Mouse (Mus musculus) CH12.LX (cell line): ENCODE data around the gene Ppp2r1a. TPM values are rescaled to one million over a fixed set of nuclear protein-coding genes. Genes with fewer than 3 reads are reported as not detected.

Experiments
- DNase-seq: peaks from one replicate; pipeline ENCODE4 v3.0.0-alpha.2; 2013; ENCODE audit errors: extremely low read depth
- H3K27ac ChIP-seq: 2 replicates; pipeline ENCODE4 v1.5.1; 2012; ENCODE audit warnings: low read depth, mild to moderate bottlenecking, control low read depth, moderate library complexity; ENCODE audit not compliant: insufficient read depth
- H3K27me3 ChIP-seq: replicated peaks from 2 replicates; pipeline ENCODE3; 2012; ENCODE audit warnings: inconsistent platforms
- H3K36me3 ChIP-seq, 2 experiments: replicated peaks in 1 of 2; 2 replicates each; pipeline versions ENCODE3 to v1.6.1; 2012; ENCODE audit warnings: inconsistent platforms in 1 of 2, low read length in 1 of 2, mild to moderate bottlenecking in 1 of 2, mixed read lengths in 1 of 2, moderate library complexity in 1 of 2; ENCODE audit not compliant: control insufficient read depth in 1 of 2, insufficient read depth in 1 of 2
- H3K4me1 ChIP-seq, 2 experiments: 2 replicates each; pipeline ENCODE4 v1.6.1; 2012; ENCODE audit warnings: inconsistent platforms in 1 of 2, moderate library complexity in 1 of 2; ENCODE audit not compliant: insufficient read depth in 2 of 2, control insufficient read depth in 1 of 2
- H3K4me2 ChIP-seq: 2 replicates; pipeline ENCODE4 v1.6.1; 2012; ENCODE audit warnings: low read depth, mild to moderate bottlenecking, control low read depth; ENCODE audit not compliant: poor library complexity, insufficient read depth, severe bottlenecking
- H3K4me3 ChIP-seq, 3 experiments: fragments of 150-350 bp in 1 of 3; sonication (generic) in 1 of 3; replicated peaks in 1 of 3; 2 replicates each; pipeline versions ENCODE3 to v1.5.1; 2011 to 2012; ENCODE audit warnings: low read depth in 2 of 3, low read length in 2 of 3, mild to moderate bottlenecking in 2 of 3, moderate library complexity in 2 of 3, control low read depth in 1 of 3, improper control_type of control experiment in 1 of 3, inconsistent platforms in 1 of 3, mixed read lengths in 1 of 3; ENCODE audit not compliant: poor library complexity in 1 of 3
- H3K79me2 ChIP-seq: replicated peaks from 2 replicates; pipeline ENCODE4 v1.6.1; 2012; ENCODE audit warnings: mild to moderate bottlenecking, moderate library complexity; ENCODE audit not compliant: control insufficient read depth, poor library complexity, insufficient read depth, severe bottlenecking; ENCODE audit errors: extremely low read depth
- H3K9ac ChIP-seq: 2 replicates; pipeline ENCODE4 v1.6.1; 2012; ENCODE audit warnings: low read depth, mild to moderate bottlenecking, control low read depth, moderate library complexity; ENCODE audit not compliant: insufficient read depth
- H3K9me3 ChIP-seq: replicated peaks from 2 replicates; pipeline ENCODE3; 2012; ENCODE audit warnings: low read length, inconsistent platforms, mixed read lengths
- CHD2 ChIP-seq: IDR thresholded peaks from 2 replicates; pipeline ENCODE4 v1.6.1; 2011; ENCODE audit warnings: low read length, improper control_type of control experiment
- CTCF ChIP-seq, 2 experiments: IDR thresholded peaks in 1 of 2; conservative IDR thresholded peaks in 1 of 2; 2 replicates each; pipeline ENCODE4 v1.5.1; 2011 to 2012; ENCODE audit warnings: low read depth in 2 of 2, low read length in 2 of 2, improper control_type of control experiment in 1 of 2, inconsistent platforms in 1 of 2, mild to moderate bottlenecking in 1 of 2, moderate library complexity in 1 of 2
- E2F4 ChIP-seq: IDR thresholded peaks from 2 replicates; pipeline ENCODE4 v1.6.1; 2011; ENCODE audit warnings: low read depth, low read length, improper control_type of control experiment; ENCODE audit not compliant: insufficient replicate concordance
- ELF1 ChIP-seq: IDR thresholded peaks from 2 replicates; pipeline ENCODE4 v1.6.1; 2014; ENCODE audit warnings: low read depth, mild to moderate bottlenecking, inconsistent platforms, low read length, improper control_type of control experiment
- EP300 ChIP-seq: IDR thresholded peaks from 2 replicates; pipeline ENCODE4 v1.6.1; 2011; ENCODE audit warnings: low read length, improper control_type of control experiment
- GABPA ChIP-seq: IDR thresholded peaks from 2 replicates; pipeline ENCODE4 v1.6.1; 2012; ENCODE audit warnings: low read depth, low read length, improper control_type of control experiment, inconsistent platforms; ENCODE audit not compliant: insufficient replicate concordance
- HCFC1 ChIP-seq: IDR thresholded peaks from 2 replicates; pipeline ENCODE4 v1.6.1; 2012; ENCODE audit warnings: low read depth, mild to moderate bottlenecking, inconsistent platforms, low read length, improper control_type of control experiment
- IRF4 ChIP-seq: IDR thresholded peaks from 2 replicates; pipeline ENCODE4 v1.6.1; 2014; ENCODE audit warnings: low read depth, mild to moderate bottlenecking, inconsistent platforms, low read length, improper control_type of control experiment
- JUN ChIP-seq: IDR thresholded peaks from 2 replicates; pipeline ENCODE4 v1.6.1; 2011; ENCODE audit warnings: low read depth, mild to moderate bottlenecking, low read length, improper control_type of control experiment, moderate library complexity; ENCODE audit not compliant: insufficient read depth
- JUND ChIP-seq: conservative IDR thresholded peaks from 2 replicates; pipeline ENCODE4 v1.6.1; 2011; ENCODE audit warnings: low read depth, low read length, improper control_type of control experiment
- KAT2A ChIP-seq: IDR thresholded peaks from 2 replicates; pipeline ENCODE4 v1.6.1; 2012; ENCODE audit warnings: low read length, improper control_type of control experiment, inconsistent platforms; ENCODE audit not compliant: insufficient replicate concordance
- MAX ChIP-seq: IDR thresholded peaks from 2 replicates; pipeline ENCODE4 v1.6.1; 2011; ENCODE audit warnings: low read length, improper control_type of control experiment
- MAZ ChIP-seq: IDR thresholded peaks from 2 replicates; pipeline ENCODE4 v1.6.1; 2012; ENCODE audit warnings: low read depth, mild to moderate bottlenecking, inconsistent platforms, low read length, improper control_type of control experiment, moderate library complexity
- MXI1 ChIP-seq: IDR thresholded peaks from 2 replicates; pipeline ENCODE4 v1.6.1; 2011; ENCODE audit warnings: mild to moderate bottlenecking, low read depth, low read length, improper control_type of control experiment
- MYC ChIP-seq: IDR thresholded peaks from 2 replicates; pipeline ENCODE4 v1.6.1; 2011; ENCODE audit warnings: low read depth, mild to moderate bottlenecking, improper control_type of control experiment, low read length
- NELFE ChIP-seq: IDR thresholded peaks from 2 replicates; pipeline ENCODE4 v1.6.1; 2011; ENCODE audit warnings: low read depth, low read length, improper control_type of control experiment
- NRF1 ChIP-seq: IDR thresholded peaks from 2 replicates; pipeline ENCODE4 v1.6.1; 2014; ENCODE audit warnings: low read depth, mild to moderate bottlenecking, inconsistent platforms, low read length, improper control_type of control experiment, moderate library complexity
- PAX5 ChIP-seq: IDR thresholded peaks from 2 replicates; pipeline ENCODE4 v1.6.1; 2012; ENCODE audit warnings: low read length, inconsistent platforms, mixed read lengths
- POLR2AphosphoS2 ChIP-seq: IDR thresholded peaks from 2 replicates; pipeline ENCODE4 v1.6.1; 2011; ENCODE audit warnings: low read depth, low read length, improper control_type of control experiment
- RAD21 ChIP-seq: IDR thresholded peaks from 2 replicates; pipeline ENCODE4 v1.6.1; 2011; ENCODE audit warnings: low read depth, mild to moderate bottlenecking, low read length, improper control_type of control experiment, moderate library complexity
- RCOR1 ChIP-seq: conservative IDR thresholded peaks from 2 replicates; pipeline ENCODE4 v1.6.1; 2012; ENCODE audit warnings: low read depth, mild to moderate bottlenecking, inconsistent platforms, low read length, improper control_type of control experiment
- TBP ChIP-seq: conservative IDR thresholded peaks from 2 replicates; pipeline ENCODE4 v1.6.1; 2011; ENCODE audit warnings: low read depth, low read length, improper control_type of control experiment
- TCF12 ChIP-seq: IDR thresholded peaks from 2 replicates; pipeline ENCODE4 v1.6.1; 2014; ENCODE audit warnings: low read depth, mild to moderate bottlenecking, inconsistent platforms, low read length, improper control_type of control experiment
- UBTF ChIP-seq: IDR thresholded peaks from 2 replicates; pipeline ENCODE4 v1.6.1; 2012; ENCODE audit warnings: low read depth, mild to moderate bottlenecking, inconsistent platforms, low read length, improper control_type of control experiment, moderate library complexity
- USF1 ChIP-seq: IDR thresholded peaks from 2 replicates; pipeline ENCODE4 v1.6.1; 2014; ENCODE audit warnings: low read depth, mild to moderate bottlenecking, inconsistent platforms, low read length, improper control_type of control experiment
- USF2 ChIP-seq: conservative IDR thresholded peaks from 2 replicates; pipeline ENCODE4 v1.6.1; 2011; ENCODE audit warnings: low read depth, low read length, improper control_type of control experiment
- ZC3H11A ChIP-seq: IDR thresholded peaks from 2 replicates; pipeline ENCODE4 v1.6.1; 2012; ENCODE audit warnings: low read depth, mild to moderate bottlenecking, inconsistent platforms, low read length, improper control_type of control experiment
- ZMIZ1 ChIP-seq: IDR thresholded peaks from 2 replicates; pipeline ENCODE4 v1.6.1; 2012; ENCODE audit warnings: low read depth, mild to moderate bottlenecking, inconsistent platforms, low read length, improper control_type of control experiment
- dilution Hi-C: fragments of 300-500 bp; cut with MboI; formaldehyde crosslinking; loops from 2 replicates; pipeline ENCODE4 v1.14.3; 2020; ENCODE audit warnings: low sequenced_read_pairs; ENCODE audit not compliant: extremely low pct_unique_long_range_greater_than_20kb, extremely low pct_ligation_motif_present
- in situ Hi-C: fragments of 300-500 bp; cut with MboI; formaldehyde crosslinking; loops from 3 replicates; pipeline ENCODE4 v1.14.3; 2019; ENCODE audit warnings: low sequenced_read_pairs, low pct_ligation_motif_present, low pct_unique_long_range_greater_than_20kb, mixed read lengths
- polyA plus RNA-seq: library from polyadenylated mRNA; unstranded; fragments of >175 nt; gene quantifications from 2 replicates; pipeline ENCODE4 v1.2.1, GENCODE M21; 2012; ENCODE audit warnings: low read depth; ENCODE audit not compliant: insufficient read length
- total RNA-seq, 2 experiments: library from RNA; depleted of rRNA; stranded (reverse); fragments of 300-350 nt in 1 of 2; fragments of >200 nt in 1 of 2; gene quantifications; 2 replicates each; pipeline ENCODE4 v1.2.3; 2012 to 2014

Gene Ppp2r1a
- total and polyA plus RNA-seq, 3 experiments: 164 to 264 (median 182) TPM

- dilution Hi-C loops: no loop called here
- TF ChIP-seq IRF4: no peak
- TF ChIP-seq MAZ: no peak
- TF ChIP-seq MAX: no peak
- no peak for TF ChIP-seq KAT2A
- TF ChIP-seq ELF1: no peak
- no peak for TF ChIP-seq JUND
- no peak for TF ChIP-seq TCF12
- TF ChIP-seq GABPA: no peak
- no peak for TF ChIP-seq NRF1
- no peak for TF ChIP-seq CTCF (conservative IDR thresholded peaks at IDR 0.05 in 1 of 2, IDR thresholded peaks at IDR 0.05 in 1 of 2; ENCODE audit: low read depth in 2 of 2, low read length in 2 of 2)
- TF ChIP-seq MXI1: no peak
- TF ChIP-seq PAX5: no peak
- no peak for TF ChIP-seq ZMIZ1
- TF ChIP-seq HCFC1: no peak
- TF ChIP-seq JUN: no peak
- TF ChIP-seq USF2: no peak
- no peak for TF ChIP-seq RCOR1
- TF ChIP-seq CHD2: no peak
- TF ChIP-seq POLR2AphosphoS2: no peak
- TF ChIP-seq TBP: no peak
- no peaks in the 10 kb centered on the region for H3K27me3 ChIP-seq
- H3K4me1 ChIP-seq: no peaks in the 10 kb centered on the region
- H3K36me3 ChIP-seq: no peaks in the 10 kb centered on the region
- no peak within 1 kb of the TSS for H3K4me2 ChIP-seq
- H3K9ac ChIP-seq: no peak within 1 kb of the TSS
- no peak within 1 kb of the TSS for H3K27ac ChIP-seq
- H3K9me3 ChIP-seq: no peaks in the 10 kb centered on the region
- no peaks in the 10 kb centered on the region for H3K79me2 ChIP-seq
- DNase-seq: no peak
- in situ Hi-C loops: no loop called here
- no peak within 1 kb of the TSS for H3K4me3 ChIP-seq
Measured at GRCm38 (mm10) chr17:20904991-20905390, 40.1 kb upstream of the Ppp2r1a start, which contains the start of gene Vmn1r231. Gene Vmn1r231 (minus strand): TSS chr17:20905091.

GRCm38 (mm10) chr17:20919614-20920013 lies 25.5 kb upstream of the Ppp2r1a start, which contains the start of gene Vmn1r232:
Gene Vmn1r232 (minus strand): TSS chr17:20919714.
- no peak within 1 kb of the TSS for H3K9ac ChIP-seq
- TF ChIP-seq E2F4 (no peak), USF1 (no peak), NELFE (no peak), MXI1 (no peak), UBTF (no peak), ZC3H11A (no peak), NRF1 (no peak), GABPA (no peak), HCFC1 (no peak), RAD21 (no peak), EP300 (no peak), MYC (no peak), IRF4 (no peak), JUND (no peak)
- H3K27me3 ChIP-seq: no peaks in the 10 kb centered on the region
- H3K4me2 ChIP-seq: no peak within 1 kb of the TSS
- no peaks in the 10 kb centered on the region for H3K4me1 ChIP-seq
- H3K9me3 ChIP-seq: no peaks in the 10 kb centered on the region
- dilution Hi-C loops (no loop called here), in situ Hi-C loops (no loop called here)
- DNase-seq: no peak
- H3K4me3 ChIP-seq: no peak within 1 kb of the TSS
- H3K27ac ChIP-seq: no peak within 1 kb of the TSS
- no peaks in the 10 kb centered on the region for H3K79me2 ChIP-seq
- no peaks in the 10 kb centered on the region for H3K36me3 ChIP-seq
